15 mouse cellular contexts compared by ENCODE assay signal in genomic region chr16:31034051-31034450, GRCm38 (mm10). TPM values are rescaled to one million over a fixed set of nuclear protein-coding genes. Genes with fewer than 3 reads are reported as not detected.
DNase-seq lines count a peak whose midpoint lies in the region; ATAC-seq and TF ChIP-seq lines count a peak whose summit lies in the region.
"Had no signal": no experiment of that assay in that cellular context is flagged by ENCODE, and none has a peak within 500 bp of the region (broad histone marks: within the 10 kb centered on the region; RNA-seq: fewer than 3 reads in every experiment).

No protein-coding gene starts in this region.

- no peak overlapping the region for H3K9ac ChIP-seq in forebrain, embryonic 16.5 days (replicated peaks; ENCODE audit: low read depth, low read length)
- no peak overlapping the region for H3K9ac ChIP-seq in kidney, postnatal 0 days (ENCODE audit: low read depth, low read length)
- no peak overlapping the region for H3K9ac ChIP-seq in hindbrain, embryonic 11.5 days (ENCODE audit: low read depth, low read length)
- H3K9ac ChIP-seq in midbrain, postnatal 0 days (replicated peaks; ENCODE audit: low read length, poor library complexity, severe bottlenecking): no peak overlapping the region
- H3K9ac ChIP-seq: limb, embryonic 13.5 days had no signal

- no peak overlapping the region for H3K4me2 ChIP-seq in forebrain, embryonic 16.5 days (ENCODE audit: low read length)
- H3K4me2 ChIP-seq in kidney, postnatal 0 days (ENCODE audit: low read length): no peak overlapping the region
- H3K4me2 ChIP-seq in hindbrain, embryonic 11.5 days (replicated peaks; ENCODE audit: low read depth, low read length): no peak overlapping the region
- no peak overlapping the region for H3K4me2 ChIP-seq in midbrain, postnatal 0 days (ENCODE audit: low read depth, low read length, poor library complexity, severe bottlenecking)
- H3K4me2 ChIP-seq: limb, embryonic 13.5 days had no signal

- WGBS in forebrain, embryonic 10.5 days: 29% methylated on average over 3 of the region's 3 CpGs
- 0% methylated on average over 3 of the region's 3 CpGs for WGBS in forebrain, embryonic 16.5 days
- 87% methylated on average over 3 of the region's 3 CpGs for whole genome bisulfite sequencing in kidney, postnatal 0 days
- 31% methylated on average over 3 of the region's 3 CpGs for WGBS in hindbrain, embryonic 11.5 days
- 19% methylated on average over 3 of the region's 3 CpGs for WGBS in midbrain, postnatal 0 days

- H3K27me3 ChIP-seq in forebrain, embryonic 10.5 days (ENCODE audit: poor library complexity, severe bottlenecking): no peaks in the 10 kb centered on the region
- no peaks in the 10 kb centered on the region for H3K27me3 ChIP-seq in forebrain, embryonic 16.5 days (replicated peaks; ENCODE audit: control insufficient read depth, insufficient read depth, low read length)
- H3K27me3 ChIP-seq in kidney, postnatal 0 days (ENCODE audit: insufficient read depth, low read length): no peaks in the 10 kb centered on the region
- H3K27me3 ChIP-seq in hindbrain, embryonic 11.5 days (ENCODE audit: control insufficient read depth, insufficient read depth, low read length): no peaks in the 10 kb centered on the region
- no peaks in the 10 kb centered on the region for H3K27me3 ChIP-seq in midbrain, postnatal 0 days (ENCODE audit: insufficient read depth, low read length)
- H3K27me3 ChIP-seq: limb, embryonic 13.5 days had no signal

- H3K4me1 ChIP-seq in forebrain, embryonic 10.5 days: peaks cover 55% of the 10 kb centered on the region
- H3K4me1 ChIP-seq in forebrain, embryonic 16.5 days (replicated peaks; ENCODE audit: control insufficient read depth, insufficient read depth, low read length): peaks cover 19% of the 10 kb centered on the region
- H3K4me1 ChIP-seq in kidney, postnatal 0 days (replicated peaks; ENCODE audit: insufficient read depth, low read length): no peaks in the 10 kb centered on the region
- H3K4me1 ChIP-seq in hindbrain, embryonic 11.5 days (replicated peaks; ENCODE audit: control insufficient read depth, insufficient read depth, low read length): peaks cover 2% of the 10 kb centered on the region; the same call in 1 of the 2 replicates
- H3K4me1 ChIP-seq in midbrain, postnatal 0 days (ENCODE audit: insufficient read depth, low read length): no peaks in the 10 kb centered on the region

- H3K9me3 ChIP-seq in forebrain, embryonic 10.5 days: no peaks in the 10 kb centered on the region
- H3K9me3 ChIP-seq in forebrain, embryonic 16.5 days (ENCODE audit: control insufficient read depth, low read length): no peaks in the 10 kb centered on the region
- H3K9me3 ChIP-seq in kidney, postnatal 0 days (replicated peaks; ENCODE audit: low read length): no peaks in the 10 kb centered on the region
- H3K9me3 ChIP-seq in hindbrain, embryonic 11.5 days (ENCODE audit: control insufficient read depth, low read length): no peaks in the 10 kb centered on the region
- H3K9me3 ChIP-seq in midbrain, postnatal 0 days (ENCODE audit: low read length): no peaks in the 10 kb centered on the region
- H3K9me3 ChIP-seq: limb, embryonic 13.5 days had no signal

- TF ChIP-seq CTCF in kidney, postnatal 0 days (IDR thresholded peaks at IDR 0.05; ENCODE audit: low read depth): no peak
- no peak for TF ChIP-seq CTCF in midbrain, postnatal 0 days (IDR thresholded peaks at IDR 0.05)

- H3K27ac ChIP-seq in forebrain, embryonic 10.5 days: peak overlapping the region; percentile 79
- no peak overlapping the region for H3K27ac ChIP-seq in forebrain, embryonic 16.5 days (ENCODE audit: low read length)
- H3K27ac ChIP-seq in kidney, postnatal 0 days: peak overlapping the region; percentile 36; the same call in 1 of the 2 replicates
- H3K27ac ChIP-seq in hindbrain, embryonic 11.5 days (ENCODE audit: low read depth, low read length): peak overlapping the region; percentile 58
- H3K27ac ChIP-seq in midbrain, postnatal 0 days (ENCODE audit: low read depth, low read length): no peak overlapping the region; the same call in 1 of the 2 replicates
- H3K27ac ChIP-seq: limb, embryonic 13.5 days had no signal

- ATAC-seq in forebrain, embryonic 16.5 days: no peak
- no peak for ATAC-seq in kidney, postnatal 0 days (replicated peaks; ENCODE audit: low FRiP score, low read depth)
- peak; percentile 72 for ATAC-seq in hindbrain, embryonic 11.5 days (ENCODE audit: low FRiP score)
- no peak for ATAC-seq in midbrain, postnatal 0 days (ENCODE audit: low FRiP score)

- peaks cover 2% of the 10 kb centered on the region; the same call in 1 of the 2 replicates for H3K36me3 ChIP-seq in forebrain, embryonic 10.5 days (replicated peaks)
- no peaks in the 10 kb centered on the region; the same call in 1 of the 2 replicates for H3K36me3 ChIP-seq in forebrain, embryonic 16.5 days (ENCODE audit: control insufficient read depth, insufficient read depth)
- no peaks in the 10 kb centered on the region; the same call in 1 of the 2 replicates for H3K36me3 ChIP-seq in kidney, postnatal 0 days (ENCODE audit: insufficient read depth, low read length)
- H3K36me3 ChIP-seq in hindbrain, embryonic 11.5 days (ENCODE audit: control insufficient read depth, insufficient read depth, low read length): no peaks in the 10 kb centered on the region
- no peaks in the 10 kb centered on the region for H3K36me3 ChIP-seq in midbrain, postnatal 0 days (ENCODE audit: insufficient read depth, low read length)
- H3K36me3 ChIP-seq: limb, embryonic 13.5 days had no signal

- DNase-seq in forebrain, embryonic 10.5 days (ENCODE audit: extremely low spot score, low spot score): no peak
- DNase-seq in kidney, postnatal 0 days (ENCODE audit: low spot score): no peak
- no peak for DNase-seq in kidney, adult 18-20 months
- peak; percentile 36 for DNase-seq in hindbrain, embryonic 11.5 days (ENCODE audit: low spot score)
- peak; percentile 29 for DNase-seq in midbrain, postnatal 0 days (ENCODE audit: low spot score)
- DNase-seq in MN1 (ENCODE audit: low spot score): no peak
- no peak for DNase-seq in kidney, adult 9 months
- DNase-seq: adrenal gland, postnatal 14 days; cerebellum, adult 11 months; heart, postnatal 36 days; kidney, postnatal 10 days; layer of hippocampus, postnatal 36 days; lung, adult 2 months had no signal

- H3K4me3 ChIP-seq in forebrain, embryonic 10.5 days: no peak overlapping the region
- H3K4me3 ChIP-seq in forebrain, embryonic 16.5 days (replicated peaks; ENCODE audit: low read length): no peak overlapping the region
- no peak overlapping the region for H3K4me3 ChIP-seq in kidney, postnatal 0 days (replicated peaks; ENCODE audit: low read depth, low read length)
- no peak overlapping the region for H3K4me3 ChIP-seq in hindbrain, embryonic 11.5 days (ENCODE audit: low read depth, low read length)
- no peak overlapping the region for H3K4me3 ChIP-seq in midbrain, postnatal 0 days (ENCODE audit: low read depth, low read length)
- H3K4me3 ChIP-seq: limb, embryonic 13.5 days had no signal

RNA-seq across cellular contexts. Expression of gene Xxylt1, which starts 47.2 kb away (rescaled TPM):
- 13.9 and 14.4 TPM in 2 replicates for polyA plus RNA-seq in forebrain, embryonic 10.5 days (2016; fragmentation: Nextera tagmentation; extraction: Ambion mirVana)
- 9.6 and 9.7 TPM in 2 replicates for polyA plus RNA-seq in forebrain, embryonic 16.5 days (2015; fragmentation: Nextera tagmentation; extraction: Ambion mirVana)
- 17.6 and 20.0 TPM in 2 replicates for polyA plus RNA-seq in kidney, postnatal 0 days (2015; fragmentation: Nextera tagmentation; extraction: Ambion mirVana)
- polyA plus RNA-seq in hindbrain, embryonic 11.5 days (2014; fragmentation: Nextera tagmentation; extraction: Ambion mirVana): 11.3 and 11.6 TPM in 2 replicates
- total RNA-seq in midbrain, postnatal 0 days (2014; rRNA removed): 34.5 and 42.9 TPM in 2 replicates
- 17.1 and 18.2 TPM in 2 replicates for polyA plus RNA-seq in midbrain, postnatal 0 days (2015; fragmentation: Nextera tagmentation; extraction: Ambion mirVana)

Comparison
In these comparisons a context has a peak if more than half of its experiments do, and no peak if none do; other contexts are left out.
1. H3K27ac ChIP-seq: peak in forebrain, embryonic 10.5 days (single experiment), kidney, postnatal 0 days (single experiment) and hindbrain, embryonic 11.5 days (single experiment); none in forebrain, embryonic 16.5 days (single experiment) and midbrain, postnatal 0 days (single experiment).
2. DNase-seq: peak in hindbrain, embryonic 11.5 days (single experiment) and midbrain, postnatal 0 days (single experiment); none in forebrain, embryonic 10.5 days (single experiment), kidney, postnatal 0 days (single experiment), kidney, adult 18-20 months (single experiment), MN1 (single experiment) and kidney, adult 9 months (single experiment).